Mouse (Mus musculus) brain, embryonic 14.5 days (tissue): ENCODE results near the gene Smarca4.

Experiments
- CTCF ChIP-seq: fragments of 200-500 bp; IDR thresholded peaks from 2 replicates; pipeline ENCODE4 v1.5.1; 2012; ENCODE audit warnings: inconsistent platforms, mild to moderate bottlenecking, moderate library complexity, borderline replicate concordance; ENCODE audit not compliant: insufficient read depth, insufficient read length; ENCODE audit errors: extremely low read depth
- POLR2A ChIP-seq: fragments of 200-500 bp; IDR thresholded peaks from 2 replicates; pipeline ENCODE4 v1.6.1; 2012; ENCODE audit warnings: mild to moderate bottlenecking, inconsistent platforms, borderline replicate concordance; ENCODE audit not compliant: poor library complexity, insufficient read depth, insufficient read length, severe bottlenecking; ENCODE audit errors: extremely low read depth

DNA sequence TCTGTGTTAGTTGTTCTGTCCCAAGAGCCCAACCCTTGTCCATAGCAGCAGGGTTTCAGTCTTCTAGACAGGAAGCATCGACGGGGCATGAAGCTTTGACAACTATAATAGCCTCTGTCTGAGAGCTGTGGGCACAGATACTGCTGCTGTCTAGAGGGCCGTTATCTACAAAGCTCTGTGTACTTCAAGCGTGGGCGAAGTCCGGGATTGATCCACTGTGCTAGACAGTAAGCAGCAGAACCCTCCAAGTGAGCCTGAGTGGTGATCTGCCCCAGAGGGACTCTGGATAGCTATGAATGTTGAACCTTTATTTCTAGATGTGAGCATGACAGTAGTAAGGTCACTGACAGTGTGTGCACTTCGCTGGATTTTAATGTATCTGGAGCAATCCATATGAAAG is 72.6 kb downstream of the Smarca4 start:
- TF ChIP-seq CTCF: no peak
- no peak for TF ChIP-seq POLR2A
